Mouse (Mus musculus): Measurements from ENCODE around the gene Ano9. TPM values are rescaled to one million over a fixed set of nuclear protein-coding genes. Genes with fewer than 3 reads are reported as not detected.

Ano9 gene
- not detected for polyA plus RNA-seq (2012; fragmentation: generic; extraction: Trizol)
- long read RNA-seq, experiment 1 = 0 reads
- long read RNA-seq, experiment 2 = 0 reads

GRCm38 (mm10) chr7:141117636-141118035 lies at the start of gene Ano9:
Gene Ano9, minus strand, starts transcription at chr7:141117806.
- no peaks in the 10 kb centered on the region for H3K79me3 ChIP-seq (ENCODE audit: low read depth)
- peaks cover 24% of the 10 kb centered on the region for H3K27me3 ChIP-seq (ENCODE audit: control insufficient read depth, insufficient read depth, insufficient read length)
- no peak within 1 kb of the TSS for H3ac ChIP-seq (ENCODE audit: control insufficient read depth, insufficient read length, low read depth)
- no peak for TF ChIP-seq FOSL1 (IDR thresholded peaks at IDR 0.05; ENCODE audit: insufficient read depth, low read length, poor library complexity, severe bottlenecking)
- no peak for TF ChIP-seq MAX (IDR thresholded peaks at IDR 0.05)
- TF ChIP-seq USF1 (IDR thresholded peaks at IDR 0.05; ENCODE audit: low read depth) = no peak
- TF ChIP-seq MYOD1 (IDR thresholded peaks at IDR 0.05; ENCODE audit: control insufficient read depth, insufficient read length, low read depth) = no peak
- TF ChIP-seq CTCF (IDR thresholded peaks at IDR 0.05; ENCODE audit: control insufficient read depth, insufficient read depth, insufficient read length) = no peak
- no peak for TF ChIP-seq MYOG (IDR thresholded peaks at IDR 0.05; ENCODE audit: control insufficient read depth, extremely low read depth, insufficient read length)
- no peak for TF ChIP-seq CEBPB (IDR thresholded peaks at IDR 0.05; ENCODE audit: low read depth)
- no peaks in the 10 kb centered on the region for H3K79me2 ChIP-seq (ENCODE audit: control insufficient read depth, insufficient read depth)
- no peaks in the 10 kb centered on the region for H3K36me3 ChIP-seq (ENCODE audit: control insufficient read depth, insufficient read depth)
- H3K4me3 ChIP-seq (ENCODE audit: insufficient read depth, poor library complexity, severe bottlenecking) = no peak within 1 kb of the TSS

- Histone ChIP-seq H3K36me3 (ENCODE audit: control insufficient read depth, insufficient read depth) (peaks cover 56% of the 10 kb centered on the region), H3K4me3 (ENCODE audit: insufficient read depth, poor library complexity, severe bottlenecking) (no peak overlapping the region), H3K79me3 (ENCODE audit: low read depth) (peaks cover 18% of the 10 kb centered on the region), H3K27me3 (ENCODE audit: control insufficient read depth, insufficient read depth, insufficient read length) (no peaks in the 10 kb centered on the region), H3K79me2 (ENCODE audit: control insufficient read depth, insufficient read depth) (peaks cover 51% of the 10 kb centered on the region), H3ac (ENCODE audit: control insufficient read depth, insufficient read length, low read depth) (no peak overlapping the region)
- TF ChIP-seq MYOD1 (IDR thresholded peaks at IDR 0.05; ENCODE audit: control insufficient read depth, insufficient read length, low read depth) (peak; percentile 48), CTCF (IDR thresholded peaks at IDR 0.05; ENCODE audit: control insufficient read depth, insufficient read depth, insufficient read length) (no peak), MYOG (IDR thresholded peaks at IDR 0.05; ENCODE audit: control insufficient read depth, extremely low read depth, insufficient read length) (no peak), MAX (IDR thresholded peaks at IDR 0.05) (peak; percentile 97), CEBPB (IDR thresholded peaks at IDR 0.05; ENCODE audit: low read depth) (no peak), FOSL1 (IDR thresholded peaks at IDR 0.05; ENCODE audit: insufficient read depth, low read length, poor library complexity, severe bottlenecking) (peak; percentile 99), USF1 (IDR thresholded peaks at IDR 0.05; ENCODE audit: low read depth) (peak; percentile 98)
Measured at GRCm38 (mm10) chr7:141164850-141165249, 47.2 kb upstream of the Ano9 start.

- H3K4me3 ChIP-seq (ENCODE audit: insufficient read depth, poor library complexity, severe bottlenecking) = no peak overlapping the region
- H3K79me2 ChIP-seq (ENCODE audit: control insufficient read depth, insufficient read depth) = peaks cover 48% of the 10 kb centered on the region
- peaks cover 16% of the 10 kb centered on the region for H3K79me3 ChIP-seq (ENCODE audit: low read depth)
- no peak for TF ChIP-seq USF1 (IDR thresholded peaks at IDR 0.05; ENCODE audit: low read depth)
- no peak for TF ChIP-seq CTCF (IDR thresholded peaks at IDR 0.05; ENCODE audit: control insufficient read depth, insufficient read depth, insufficient read length)
- no peak for TF ChIP-seq MYOG (IDR thresholded peaks at IDR 0.05; ENCODE audit: control insufficient read depth, extremely low read depth, insufficient read length)
- TF ChIP-seq MYOD1 (IDR thresholded peaks at IDR 0.05; ENCODE audit: control insufficient read depth, insufficient read length, low read depth) = no peak
- TF ChIP-seq CEBPB (IDR thresholded peaks at IDR 0.05; ENCODE audit: low read depth) = no peak
- TF ChIP-seq MAX (IDR thresholded peaks at IDR 0.05) = no peak
- no peak for TF ChIP-seq FOSL1 (IDR thresholded peaks at IDR 0.05; ENCODE audit: insufficient read depth, low read length, poor library complexity, severe bottlenecking)
- peak overlapping the region; percentile 47 for H3ac ChIP-seq (ENCODE audit: control insufficient read depth, insufficient read length, low read depth)
- H3K27me3 ChIP-seq (ENCODE audit: control insufficient read depth, insufficient read depth, insufficient read length) = no peaks in the 10 kb centered on the region
- peaks cover 60% of the 10 kb centered on the region for H3K36me3 ChIP-seq (ENCODE audit: control insufficient read depth, insufficient read depth)
Measured at GRCm38 (mm10) chr7:141164397-141164796, 46.8 kb upstream of the Ano9 start.

- Histone ChIP-seq H3K79me2 (ENCODE audit: control insufficient read depth, insufficient read depth) (no peaks in the 10 kb centered on the region), H3K36me3 (ENCODE audit: control insufficient read depth, insufficient read depth) (peaks cover 25% of the 10 kb centered on the region), H3K27me3 (ENCODE audit: control insufficient read depth, insufficient read depth, insufficient read length) (no peaks in the 10 kb centered on the region), H3K4me3 (ENCODE audit: insufficient read depth, poor library complexity, severe bottlenecking) (no peak overlapping the region), H3K79me3 (ENCODE audit: low read depth) (no peaks in the 10 kb centered on the region), H3ac (ENCODE audit: control insufficient read depth, insufficient read length, low read depth) (no peak overlapping the region)
- no peak for TF ChIP-seq USF1 (IDR thresholded peaks at IDR 0.05; ENCODE audit: low read depth)
- TF ChIP-seq MAX (IDR thresholded peaks at IDR 0.05) = no peak
- TF ChIP-seq MYOD1 (IDR thresholded peaks at IDR 0.05; ENCODE audit: control insufficient read depth, insufficient read length, low read depth) = no peak
- TF ChIP-seq MYOG (IDR thresholded peaks at IDR 0.05; ENCODE audit: control insufficient read depth, extremely low read depth, insufficient read length) = no peak
- TF ChIP-seq FOSL1 (IDR thresholded peaks at IDR 0.05; ENCODE audit: insufficient read depth, low read length, poor library complexity, severe bottlenecking) = no peak
- no peak for TF ChIP-seq CEBPB (IDR thresholded peaks at IDR 0.05; ENCODE audit: low read depth)
- TF ChIP-seq CTCF (IDR thresholded peaks at IDR 0.05; ENCODE audit: control insufficient read depth, insufficient read depth, insufficient read length) = no peak
Measured at GRCm38 (mm10) chr7:141155362-141155761, 37.8 kb upstream of the Ano9 start.

- no peaks in the 10 kb centered on the region for H3K27me3 ChIP-seq (ENCODE audit: control insufficient read depth, insufficient read depth, insufficient read length)
- H3K4me3 ChIP-seq (ENCODE audit: insufficient read depth, poor library complexity, severe bottlenecking) = no peak overlapping the region
- H3K79me3 ChIP-seq (ENCODE audit: low read depth) = no peaks in the 10 kb centered on the region
- no peaks in the 10 kb centered on the region for H3K79me2 ChIP-seq (ENCODE audit: control insufficient read depth, insufficient read depth)
- no peak overlapping the region for H3ac ChIP-seq (ENCODE audit: control insufficient read depth, insufficient read length, low read depth)
- peaks cover 5% of the 10 kb centered on the region for H3K36me3 ChIP-seq (ENCODE audit: control insufficient read depth, insufficient read depth)
- TF ChIP-seq USF1 (IDR thresholded peaks at IDR 0.05; ENCODE audit: low read depth) (no peak), CEBPB (IDR thresholded peaks at IDR 0.05; ENCODE audit: low read depth) (no peak), MAX (IDR thresholded peaks at IDR 0.05) (no peak), FOSL1 (IDR thresholded peaks at IDR 0.05; ENCODE audit: insufficient read depth, low read length, poor library complexity, severe bottlenecking) (no peak), MYOG (IDR thresholded peaks at IDR 0.05; ENCODE audit: control insufficient read depth, extremely low read depth, insufficient read length) (no peak), MYOD1 (IDR thresholded peaks at IDR 0.05; ENCODE audit: control insufficient read depth, insufficient read length, low read depth) (no peak), CTCF (IDR thresholded peaks at IDR 0.05; ENCODE audit: control insufficient read depth, insufficient read depth, insufficient read length) (no peak)
Measured at GRCm38 (mm10) chr7:141148639-141149038, 31.0 kb upstream of the Ano9 start.

Measured in C2C12 (cell line).